ENCODE assay signal across 20 mouse cellular contexts in genomic region chr15:12505556-12505955, GRCm38 (mm10).
A peak's percentile ranks its signal among the peaks of the same experiment; 100 is the strongest.
DNase-seq lines count a peak whose midpoint lies in the region; ATAC-seq and TF ChIP-seq lines count a peak whose summit lies in the region.
"Had no signal": no experiment of that assay in that cellular context is flagged by ENCODE, and none has a peak within 500 bp of the region (broad histone marks: within the 10 kb centered on the region; RNA-seq: fewer than 3 reads in every experiment).

No protein-coding gene starts in this region.

- no peak overlapping the region for H3K27ac ChIP-seq in midbrain, embryonic 11.5 days (ENCODE audit: low read depth, low read length)
- no peak overlapping the region for H3K27ac ChIP-seq in midbrain, embryonic 16.5 days (ENCODE audit: low read length)
- no peak overlapping the region for H3K27ac ChIP-seq in hindbrain, embryonic 16.5 days (ENCODE audit: low read depth, low read length)
- H3K27ac ChIP-seq in midbrain, embryonic 15.5 days, result no peak overlapping the region
- H3K27ac ChIP-seq in forebrain, postnatal 0 days (ENCODE audit: low read depth, low read length), result no peak overlapping the region
- H3K27ac ChIP-seq: heart, embryonic 13.5 days; intestine, embryonic 15.5 days; kidney, embryonic 15.5 days; limb, embryonic 15.5 days; liver, embryonic 15.5 days had no signal

- H3K9ac ChIP-seq in midbrain, embryonic 11.5 days (ENCODE audit: low read length), result no peak overlapping the region
- no peak overlapping the region for H3K9ac ChIP-seq in midbrain, embryonic 16.5 days (ENCODE audit: low read depth, low read length)
- H3K9ac ChIP-seq in hindbrain, embryonic 16.5 days (ENCODE audit: low read depth, low read length), result no peak overlapping the region
- no peak overlapping the region for H3K9ac ChIP-seq in midbrain, embryonic 15.5 days
- no peak overlapping the region for H3K9ac ChIP-seq in forebrain, postnatal 0 days
- H3K9ac ChIP-seq: heart, embryonic 13.5 days; intestine, embryonic 15.5 days; kidney, embryonic 15.5 days; limb, embryonic 15.5 days; liver, embryonic 15.5 days had no signal

- no peak overlapping the region for H3K4me3 ChIP-seq in midbrain, embryonic 11.5 days (ENCODE audit: low read depth, low read length)
- H3K4me3 ChIP-seq in midbrain, embryonic 16.5 days (ENCODE audit: low read depth, low read length), result no peak overlapping the region
- no peak overlapping the region for H3K4me3 ChIP-seq in hindbrain, embryonic 16.5 days (ENCODE audit: low read length)
- H3K4me3 ChIP-seq in midbrain, embryonic 15.5 days, result no peak overlapping the region
- no peak overlapping the region for H3K4me3 ChIP-seq in forebrain, postnatal 0 days (ENCODE audit: low read depth, low read length)
- H3K4me3 ChIP-seq: heart, embryonic 13.5 days; intestine, embryonic 15.5 days; kidney, embryonic 15.5 days; limb, embryonic 15.5 days; liver, embryonic 15.5 days had no signal

- WGBS in midbrain, embryonic 11.5 days, result 70% methylated on average over 11 of the region's 11 CpGs
- WGBS in midbrain, embryonic 16.5 days, result 41% methylated on average over 11 of the region's 11 CpGs
- 46% methylated on average over 11 of the region's 11 CpGs for WGBS in hindbrain, embryonic 16.5 days
- 37% methylated on average over 11 of the region's 11 CpGs for WGBS in midbrain, embryonic 15.5 days
- WGBS in forebrain, postnatal 0 days, result 54% methylated on average over 11 of the region's 11 CpGs

- no peaks in the 10 kb centered on the region for H3K9me3 ChIP-seq in midbrain, embryonic 11.5 days (ENCODE audit: control insufficient read depth, low read length)
- H3K9me3 ChIP-seq in midbrain, embryonic 16.5 days (replicated peaks; ENCODE audit: control insufficient read depth, low read length, poor library complexity, severe bottlenecking), result no peaks in the 10 kb centered on the region
- H3K9me3 ChIP-seq in hindbrain, embryonic 16.5 days (ENCODE audit: control insufficient read depth, low read length), result no peaks in the 10 kb centered on the region
- H3K9me3 ChIP-seq in midbrain, embryonic 15.5 days, result no peaks in the 10 kb centered on the region
- no peaks in the 10 kb centered on the region for H3K9me3 ChIP-seq in forebrain, postnatal 0 days (ENCODE audit: low read length)
- H3K9me3 ChIP-seq: G1E; heart, embryonic 13.5 days; intestine, embryonic 15.5 days; kidney, embryonic 15.5 days; limb, embryonic 15.5 days; liver, embryonic 15.5 days had no signal

- no peak for TF ChIP-seq CTCF in forebrain, postnatal 0 days (IDR thresholded peaks at IDR 0.05; ENCODE audit: low read depth)

- no peaks in the 10 kb centered on the region for H3K27me3 ChIP-seq in midbrain, embryonic 11.5 days (ENCODE audit: control insufficient read depth, insufficient read depth, low read length)
- H3K27me3 ChIP-seq in midbrain, embryonic 16.5 days (ENCODE audit: control insufficient read depth, insufficient read depth, low read depth, low read length), result no peaks in the 10 kb centered on the region
- H3K27me3 ChIP-seq in hindbrain, embryonic 16.5 days (replicated peaks; ENCODE audit: control insufficient read depth, insufficient read depth, low read length), result no peaks in the 10 kb centered on the region
- no peaks in the 10 kb centered on the region for H3K27me3 ChIP-seq in midbrain, embryonic 15.5 days (replicated peaks)
- H3K27me3 ChIP-seq in forebrain, postnatal 0 days (ENCODE audit: insufficient read depth, low read length), result no peaks in the 10 kb centered on the region
- H3K27me3 ChIP-seq: heart, embryonic 13.5 days; intestine, embryonic 15.5 days; kidney, embryonic 15.5 days; limb, embryonic 15.5 days; liver, embryonic 15.5 days had no signal

- H3K4me1 ChIP-seq in midbrain, embryonic 11.5 days (ENCODE audit: control insufficient read depth, insufficient read depth, low read length), result peaks cover 21% of the 10 kb centered on the region
- H3K4me1 ChIP-seq in midbrain, embryonic 16.5 days (ENCODE audit: control insufficient read depth, insufficient read depth, low read length), result peaks cover 28% of the 10 kb centered on the region
- H3K4me1 ChIP-seq in hindbrain, embryonic 16.5 days (ENCODE audit: control insufficient read depth, insufficient read depth, low read depth, low read length), result peaks cover 16% of the 10 kb centered on the region
- H3K4me1 ChIP-seq in midbrain, embryonic 15.5 days, result peaks cover 31% of the 10 kb centered on the region
- H3K4me1 ChIP-seq in forebrain, postnatal 0 days (ENCODE audit: insufficient read depth), result no peaks in the 10 kb centered on the region
- H3K4me1 ChIP-seq: intestine, embryonic 15.5 days; liver, embryonic 15.5 days had no signal

- peak; percentile 45 for ATAC-seq in midbrain, embryonic 11.5 days (ENCODE audit: low FRiP score)
- ATAC-seq in midbrain, embryonic 16.5 days, result no peak
- ATAC-seq in hindbrain, embryonic 16.5 days, result 0 out of 2 replicates have a peak, but pooled peaks have one; percentile 3
- peak; percentile 32; the same call in 1 of the 2 replicates for ATAC-seq in midbrain, embryonic 15.5 days (replicated peaks)
- no peak for ATAC-seq in forebrain, postnatal 0 days
- ATAC-seq: activated CD4-positive, CD25-positive, alpha-beta regulatory T cell, adult 4 months; intestine, embryonic 15.5 days had no signal

- no peak overlapping the region for H3K4me2 ChIP-seq in midbrain, embryonic 11.5 days
- no peak overlapping the region for H3K4me2 ChIP-seq in midbrain, embryonic 16.5 days (ENCODE audit: low read length)
- no peak overlapping the region for H3K4me2 ChIP-seq in hindbrain, embryonic 16.5 days (ENCODE audit: low read length)
- H3K4me2 ChIP-seq in midbrain, embryonic 15.5 days, result no peak overlapping the region
- no peak overlapping the region for H3K4me2 ChIP-seq in forebrain, postnatal 0 days (ENCODE audit: low read depth)
- H3K4me2 ChIP-seq: heart, embryonic 13.5 days; intestine, embryonic 15.5 days; kidney, embryonic 15.5 days; limb, embryonic 15.5 days; liver, embryonic 15.5 days had no signal

- H3K36me3 ChIP-seq in midbrain, embryonic 11.5 days (ENCODE audit: control insufficient read depth, insufficient read depth, low read length), result no peaks in the 10 kb centered on the region
- H3K36me3 ChIP-seq in midbrain, embryonic 16.5 days (ENCODE audit: control insufficient read depth, insufficient read depth, low read length), result no peaks in the 10 kb centered on the region
- H3K36me3 ChIP-seq in hindbrain, embryonic 16.5 days (ENCODE audit: control insufficient read depth, insufficient read depth, low read length), result no peaks in the 10 kb centered on the region
- no peaks in the 10 kb centered on the region for H3K36me3 ChIP-seq in midbrain, embryonic 15.5 days (replicated peaks)
- H3K36me3 ChIP-seq in forebrain, postnatal 0 days (ENCODE audit: insufficient read depth), result no peaks in the 10 kb centered on the region
- H3K36me3 ChIP-seq: G1E; heart, embryonic 13.5 days; intestine, embryonic 15.5 days; kidney, embryonic 15.5 days; limb, embryonic 15.5 days; liver, embryonic 15.5 days had no signal

- no peak for DNase-seq in midbrain, embryonic 11.5 days (ENCODE audit: low spot score, missing footprints)
- DNase-seq in spleen, adult 18-20 months, result no peak
- no peak for DNase-seq in urinary bladder, postnatal 36 days (ENCODE audit: low spot score in 2 of 2)
- no peak for DNase-seq in heart, postnatal 4 days
- DNase-seq in forebrain, postnatal 0 days, result no peak
- DNase-seq: adrenal gland, postnatal 10 days; cerebellum, postnatal 10 days; kidney, postnatal 4 days; thymus, adult 18-20 months; thymus, postnatal 4 days had no signal

Comparison
In these comparisons a context has a peak if more than half of its experiments do, and no peak if none do; other contexts are left out.
1. ATAC-seq: peak in midbrain, embryonic 11.5 days (single experiment), hindbrain, embryonic 16.5 days (single experiment) and midbrain, embryonic 15.5 days (single experiment); none in midbrain, embryonic 16.5 days (single experiment) and forebrain, postnatal 0 days (single experiment).